Mouse (Mus musculus): ENCODE data around the gene Cldn18.

DNA sequence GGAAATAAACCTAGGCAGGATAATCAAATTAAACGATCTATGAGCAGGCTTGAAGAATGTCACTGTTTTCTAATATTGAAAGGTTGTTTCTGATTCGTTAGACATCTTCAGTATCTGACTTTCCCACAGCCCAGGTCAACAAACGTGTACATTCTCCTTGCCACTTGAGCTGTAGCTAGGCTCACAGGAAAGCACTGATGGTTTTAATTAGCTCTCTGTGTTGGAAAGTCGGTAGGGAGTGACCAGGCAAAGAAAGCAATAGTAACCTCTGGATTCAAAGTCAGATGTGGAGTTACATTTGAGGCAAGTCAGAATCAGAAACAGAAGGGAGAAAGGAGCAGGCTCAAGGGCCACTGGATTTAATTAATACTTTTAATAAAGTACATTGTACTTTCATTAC is 30.7 kb upstream of the Cldn18 start:
- TF ChIP-seq CTCF (IDR thresholded peaks at IDR 0.05 in 2 of 3, conservative IDR thresholded peaks at IDR 0.05 in 1 of 3; ENCODE audit: control insufficient read depth in 1 of 3, insufficient read depth in 1 of 3, low read depth in 2 of 3, low read length in 3 of 3, poor library complexity in 1 of 3, severe bottlenecking in 1 of 3) (no peak), POLR2A (IDR thresholded peaks at IDR 0.05; ENCODE audit: control insufficient read depth in 1 of 2, insufficient read depth in 1 of 2, low read depth in 1 of 2, low read length in 2 of 2, poor library complexity in 1 of 2) (no peak), SMC3 (IDR thresholded peaks at IDR 0.05; ENCODE audit: low read depth, low read length) (no peak), USF1 (IDR thresholded peaks at IDR 0.05; ENCODE audit: low read depth, low read length) (no peak), NRF1 (IDR thresholded peaks at IDR 0.05; ENCODE audit: insufficient read depth, low read depth, low read length, poor library complexity, severe bottlenecking) (no peak), ELF1 (IDR thresholded peaks at IDR 0.05; ENCODE audit: low read depth, low read length) (no peak), MAFK (IDR thresholded peaks at IDR 0.05; ENCODE audit: borderline replicate concordance, low read depth, low read length) (no peak), MEF2A (IDR thresholded peaks at IDR 0.05; ENCODE audit: extremely low read depth, insufficient replicate concordance, low read depth, low read length, poor library complexity, severe bottlenecking) (no peak), POLR2AphosphoS5 (IDR thresholded peaks at IDR 0.05; ENCODE audit: borderline replicate concordance, low read depth, low read length) (no peak), MAX (IDR thresholded peaks at IDR 0.05; ENCODE audit: low read length) (no peak), ZNF384 (IDR thresholded peaks at IDR 0.05; ENCODE audit: low read depth, low read length) (no peak), GABPA (IDR thresholded peaks at IDR 0.05; ENCODE audit: low read depth, low read length) (no peak), SIN3A (IDR thresholded peaks at IDR 0.05; ENCODE audit: low read length) (no peak)
